Mouse (Mus musculus) liver, postnatal 0 days (tissue): ENCODE measurements at regions not wholly inside any gene's neighbourhood (a gene's known extent, or its start where the extent isn't known, plus 50 kb on each side); places are given as distances from the start of the nearest gene placed in this dataset.

Experiments
- CTCF ChIP-seq: sonication (generic); IDR thresholded peaks from 2 replicates; pipeline ENCODE4 v1.5.1; 2016; ENCODE audit warnings: antibody characterized with exemption, low read depth
- EP300 ChIP-seq: IDR thresholded peaks from 2 replicates; pipeline ENCODE4 v1.6.1; 2016; ENCODE audit warnings: antibody characterized with exemption, low read depth, mild to moderate bottlenecking

DNA sequence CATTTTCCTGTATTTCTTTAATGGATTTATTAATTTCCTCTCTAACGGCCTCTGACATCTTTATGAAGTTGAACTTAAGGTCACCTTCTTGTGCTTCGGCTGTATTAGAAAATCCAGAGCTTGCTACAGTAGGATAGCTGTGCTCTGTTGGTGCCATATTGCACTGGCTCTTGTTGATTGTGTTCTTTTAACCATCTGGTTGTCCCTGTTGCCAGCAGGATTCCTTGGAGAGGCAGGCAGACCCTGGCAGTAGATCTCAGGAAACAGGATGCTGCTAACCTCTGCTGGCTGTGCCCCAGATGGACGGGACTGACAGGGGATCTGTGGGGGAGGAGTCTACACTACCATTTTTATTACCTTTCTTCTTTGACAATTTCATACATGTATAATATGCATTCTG, 185.9 kb upstream of the Thumpd2 start:
- TF ChIP-seq CTCF (no peak), EP300 (no peak)
